Mouse (Mus musculus): ENCODE results near the gene Nmbr. TPM values are rescaled to one million over a fixed set of nuclear protein-coding genes. Genes with fewer than 3 reads are reported as not detected.

Nmbr gene
- not detected in 2 replicates for total RNA-seq (2017)

DNA sequence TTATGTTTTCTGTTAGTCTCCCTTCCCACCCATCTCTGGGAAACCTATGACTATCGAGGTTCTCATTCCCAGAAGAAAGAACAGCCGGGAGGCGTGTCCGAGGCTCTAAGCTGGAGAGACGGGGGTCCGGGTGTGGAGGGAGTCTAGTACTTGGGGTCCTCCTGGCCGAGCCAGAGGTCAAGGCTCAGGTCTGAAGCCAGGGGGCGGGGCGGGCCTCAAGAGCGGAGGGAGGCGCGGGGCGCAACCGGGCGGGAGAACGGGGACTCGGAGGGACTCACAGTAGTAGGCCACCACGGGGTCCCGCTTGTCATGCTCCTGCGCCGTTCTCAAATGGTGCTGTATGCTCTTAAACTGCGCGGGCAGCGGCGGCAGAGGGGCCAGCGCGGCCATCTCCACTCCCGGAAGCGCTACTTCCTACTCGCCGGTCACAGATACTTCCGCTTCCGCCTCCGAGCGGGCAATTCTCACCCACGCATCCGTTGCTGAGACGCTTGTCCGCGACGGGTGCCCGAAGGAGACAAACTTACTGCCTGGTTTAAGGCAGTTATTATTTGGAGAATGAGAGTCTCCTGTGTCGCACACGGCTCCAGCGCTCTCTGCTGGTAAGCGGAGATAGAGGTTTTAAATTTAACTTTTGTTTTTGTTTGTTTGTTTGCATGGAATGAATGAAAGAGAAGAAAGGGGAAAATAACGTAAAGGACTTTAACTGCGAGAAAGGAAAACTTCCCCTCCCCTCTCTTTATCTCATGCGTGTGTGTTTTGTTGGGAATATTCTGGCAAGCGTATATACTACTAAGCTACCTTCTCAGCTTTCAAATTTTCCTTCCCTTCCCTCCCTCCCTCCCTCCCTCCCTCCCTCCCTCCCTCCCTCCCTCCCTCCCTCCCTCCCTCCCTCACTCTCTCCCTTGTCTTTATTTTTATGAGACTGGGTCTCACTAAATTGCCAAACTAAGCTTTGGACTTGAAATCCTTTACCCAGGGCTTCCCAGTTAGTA is at the start of gene Nmbr, which contains the start of gene Vta1:
Gene Nmbr (plus strand): TSS at position 520 of the 995 bp plus-strand sequence.
Gene Vta1 (minus strand): TSS at position 489 of the 995 bp plus-strand sequence.
- peak; percentile 99 for ATAC-seq (replicated peaks; ENCODE audit: low read depth, poor library complexity, severe bottlenecking)

DNA sequence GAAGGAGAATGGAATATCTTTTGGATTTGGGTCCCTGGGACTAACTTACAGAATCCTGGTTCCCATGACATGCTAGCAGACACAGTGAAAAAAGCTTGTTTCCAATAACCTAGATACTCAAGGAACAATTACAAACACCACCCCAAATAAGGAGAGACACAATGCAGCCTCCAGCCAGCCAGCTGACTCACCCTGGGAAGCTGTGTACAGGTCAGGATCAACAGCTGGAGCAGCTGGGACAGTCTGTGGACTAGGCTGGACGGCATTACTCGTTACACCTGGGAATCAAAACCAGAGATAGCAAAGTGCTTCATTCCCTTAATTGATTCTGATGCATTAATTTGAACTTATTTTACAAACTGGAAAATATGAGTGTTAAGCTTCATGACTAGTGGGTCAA is 44.5 kb upstream of the Nmbr start:
- no peak for ATAC-seq (replicated peaks; ENCODE audit: low read depth, poor library complexity, severe bottlenecking)

DNA sequence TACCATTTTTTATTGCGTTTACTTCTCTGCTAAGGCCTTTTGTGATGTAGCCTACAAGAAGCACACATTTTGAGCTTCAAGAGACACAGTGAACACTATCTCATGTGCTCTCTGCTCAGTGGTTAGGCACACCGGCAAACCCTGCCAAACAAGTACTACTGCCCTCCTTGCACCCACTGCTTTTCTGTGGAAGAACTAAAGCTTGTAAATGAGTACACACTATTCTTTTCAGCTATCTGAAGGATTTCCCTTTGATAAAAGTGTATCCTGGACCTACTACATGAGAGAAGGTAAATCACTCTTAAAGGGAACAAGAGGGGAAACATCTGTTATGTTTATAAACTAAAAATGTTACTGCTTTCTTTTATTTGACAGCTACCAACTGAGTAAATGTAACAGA is 39.2 kb upstream of the Nmbr start:
- ATAC-seq (replicated peaks; ENCODE audit: low read depth, poor library complexity, severe bottlenecking) = no peak

DNA sequence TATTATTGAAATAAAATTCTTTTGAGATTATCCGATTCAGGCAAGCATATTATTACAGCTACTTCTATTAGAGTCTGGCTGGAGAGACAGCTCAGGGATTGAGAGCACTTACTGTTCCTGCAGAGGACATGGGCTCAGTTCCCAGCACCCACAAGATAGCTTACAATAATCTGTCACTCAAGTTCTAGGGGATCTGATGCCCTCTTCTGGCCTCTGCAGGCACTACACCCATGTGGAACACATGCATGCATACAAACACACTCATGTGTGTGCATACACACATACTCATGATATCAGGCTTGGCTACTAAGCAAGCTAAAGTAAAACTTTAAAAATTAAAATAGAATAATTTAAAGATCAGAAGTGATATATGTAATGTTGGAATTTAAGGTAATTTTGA is 19.7 kb upstream of the Nmbr start:
- no peak for ATAC-seq (replicated peaks; ENCODE audit: low read depth, poor library complexity, severe bottlenecking)

DNA sequence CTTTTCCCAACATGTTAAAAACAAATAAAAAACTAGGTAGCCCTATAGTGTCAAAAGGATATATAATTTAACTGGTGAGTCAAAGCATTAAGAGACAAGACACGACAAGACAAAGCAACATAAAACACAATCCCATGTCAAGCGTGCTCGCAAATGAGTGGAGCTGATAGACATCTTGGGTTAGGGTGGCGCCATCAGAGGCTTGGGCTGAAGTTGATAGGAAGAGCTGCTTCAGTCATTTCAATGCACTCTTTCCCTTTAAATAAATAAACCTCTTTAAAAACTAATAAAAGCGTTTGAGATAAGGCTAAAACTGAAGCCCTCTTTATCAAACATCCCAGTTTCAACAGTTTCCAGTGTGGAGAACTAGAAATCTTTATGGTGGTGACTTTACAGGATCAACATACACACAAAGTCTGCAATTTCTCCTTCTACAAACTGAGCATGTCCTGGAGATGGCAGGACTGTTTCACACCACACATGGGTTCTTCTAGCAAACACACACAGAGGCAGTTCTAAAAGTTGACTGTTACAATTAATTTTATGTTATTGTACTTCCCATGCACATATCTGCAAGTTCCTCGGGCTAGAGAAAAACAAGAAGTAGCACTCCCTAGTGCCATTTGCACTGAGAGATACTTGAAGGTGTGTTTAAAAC is 16.5 kb upstream of the Nmbr start:
- no peak; the same call in 1 of the 2 replicates for ATAC-seq (replicated peaks; ENCODE audit: low read depth, poor library complexity, severe bottlenecking)

DNA sequence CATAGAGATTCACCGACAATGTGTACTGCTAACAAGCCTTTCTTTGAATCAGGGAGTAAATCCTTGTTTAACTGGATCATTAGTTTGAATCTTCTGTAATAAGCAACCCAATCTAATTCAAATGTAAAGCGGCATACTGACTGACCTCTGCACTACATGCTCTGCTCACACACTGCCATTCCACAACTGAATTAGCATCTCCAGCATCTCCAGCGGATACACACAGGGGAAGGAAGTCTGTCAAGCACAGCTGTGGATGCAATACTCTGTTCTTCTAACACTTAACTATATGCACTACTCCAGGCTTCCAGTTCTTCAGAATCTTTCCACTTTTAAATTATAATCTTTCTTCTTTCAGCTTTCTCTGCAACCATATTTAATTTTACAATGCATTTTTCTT is 15.0 kb upstream of the Nmbr start:
- no peak for ATAC-seq (replicated peaks; ENCODE audit: low read depth, poor library complexity, severe bottlenecking)

DNA sequence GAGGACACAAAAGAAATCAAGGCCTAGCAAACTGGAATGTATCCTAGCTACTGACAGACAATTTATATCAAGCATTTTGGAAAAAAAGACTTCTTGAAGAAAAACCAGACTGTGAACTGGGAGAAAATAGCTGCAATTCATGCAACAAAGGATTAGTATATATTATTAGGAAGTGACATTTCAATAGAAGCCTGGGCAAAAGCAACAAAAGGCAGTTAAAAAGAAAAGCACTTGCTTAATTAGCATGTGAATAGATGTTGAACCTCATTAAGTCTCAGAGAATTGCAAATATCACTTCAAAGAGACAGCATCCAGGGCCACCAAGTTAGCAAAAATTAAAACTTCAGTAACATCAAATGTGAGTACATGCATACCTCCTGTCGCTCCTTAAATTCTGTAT is 2.2 kb upstream of the Nmbr start:
- ATAC-seq (replicated peaks; ENCODE audit: low read depth, poor library complexity, severe bottlenecking) = no peak

DNA sequence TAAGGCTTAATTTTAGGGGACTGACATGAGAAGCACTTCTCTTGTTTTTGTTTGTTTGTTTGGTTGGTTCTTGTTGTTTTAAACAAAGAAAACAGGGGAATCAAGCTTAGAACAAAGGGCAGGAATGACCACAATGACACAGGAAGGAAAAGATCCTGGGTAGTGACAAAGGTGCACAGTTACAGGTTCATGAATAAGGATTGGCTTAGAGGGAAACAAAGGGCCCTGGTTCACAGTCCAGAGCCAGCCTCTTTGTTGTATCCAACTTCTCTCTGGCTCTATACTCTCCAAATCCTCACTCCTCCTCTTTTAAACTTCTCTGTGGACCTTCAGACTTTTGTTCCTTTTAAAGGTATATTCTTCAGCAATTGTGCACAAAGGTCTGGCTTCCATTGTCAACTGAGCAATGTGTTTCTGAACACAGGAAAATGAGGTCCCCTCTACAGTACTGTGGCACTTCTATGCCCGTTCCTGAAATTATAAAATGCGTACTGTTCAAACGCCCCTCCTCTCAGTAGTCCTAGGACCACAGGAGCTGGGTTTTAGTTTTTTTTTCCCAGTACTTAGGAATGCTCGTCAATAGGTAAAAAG is 1.5 kb upstream of the Nmbr start:
- ATAC-seq (replicated peaks; ENCODE audit: low read depth, poor library complexity, severe bottlenecking) = no peak

DNA sequence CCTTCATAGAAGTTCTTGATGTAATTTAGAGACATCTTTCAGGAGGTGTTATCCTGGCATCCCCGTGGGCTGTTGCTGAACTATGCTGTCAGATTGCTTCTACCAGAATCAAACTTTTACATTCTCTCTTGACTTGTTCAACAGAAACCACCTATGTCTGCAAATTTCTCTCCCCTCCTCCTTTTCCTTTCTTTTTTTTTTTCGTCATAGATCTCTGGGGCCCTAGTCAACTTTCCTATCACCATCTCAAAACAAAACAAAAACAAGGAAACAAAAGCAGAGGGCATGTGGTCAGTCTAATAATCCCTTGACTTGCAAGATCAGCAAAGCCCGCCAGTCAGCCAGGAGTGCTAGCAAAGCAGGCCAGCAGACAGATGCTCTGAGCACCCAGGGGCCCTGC is 12.7 kb downstream of the Nmbr start, which contains the start of gene Gje1:
Gene Gje1 (minus strand): TSS at position 101 of the 400 bp plus-strand sequence.
- no peak for ATAC-seq (replicated peaks; ENCODE audit: low read depth, poor library complexity, severe bottlenecking)

DNA sequence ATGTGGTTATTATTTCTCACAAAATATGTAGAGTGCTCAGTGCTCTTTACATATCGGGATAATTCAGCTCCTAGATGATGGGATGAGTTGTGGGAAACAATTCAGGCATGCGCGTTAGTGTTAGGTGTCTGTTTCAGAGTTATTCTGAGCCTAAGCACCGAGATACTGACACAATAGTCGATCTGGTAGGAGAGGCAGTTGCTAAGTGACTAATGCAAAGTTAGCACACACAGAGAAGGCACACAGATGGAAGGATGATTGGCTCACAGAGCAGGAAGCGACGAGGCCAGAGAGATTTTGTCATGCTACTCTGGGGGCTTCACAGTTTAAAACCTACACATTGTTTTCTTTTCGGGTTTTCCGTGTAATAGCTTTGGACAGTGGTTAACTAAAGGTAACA is 20.3 kb downstream of the Nmbr start:
- ATAC-seq (replicated peaks; ENCODE audit: low read depth, poor library complexity, severe bottlenecking) = no peak

DNA sequence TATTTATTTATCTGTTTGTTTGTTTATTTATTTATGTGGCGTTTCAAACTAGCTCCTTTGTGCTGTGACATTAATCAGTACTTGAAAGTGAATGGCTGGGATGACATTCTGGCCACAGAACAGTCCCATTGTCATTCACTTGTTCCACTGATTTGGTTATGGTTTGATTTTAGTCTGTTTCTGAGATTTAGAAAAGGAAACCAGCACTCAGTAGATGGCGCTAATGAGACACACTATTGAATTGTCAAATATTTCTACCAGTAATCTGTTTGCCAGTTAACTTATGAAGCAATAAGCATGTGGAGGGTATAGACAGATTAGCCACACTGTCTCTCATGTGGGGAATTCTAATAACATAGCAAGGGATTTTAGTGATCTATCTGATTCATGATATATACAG is 28.9 kb downstream of the Nmbr start:
- peak; percentile 50; the same call in 1 of the 2 replicates for ATAC-seq (replicated peaks; ENCODE audit: low read depth, poor library complexity, severe bottlenecking)

DNA sequence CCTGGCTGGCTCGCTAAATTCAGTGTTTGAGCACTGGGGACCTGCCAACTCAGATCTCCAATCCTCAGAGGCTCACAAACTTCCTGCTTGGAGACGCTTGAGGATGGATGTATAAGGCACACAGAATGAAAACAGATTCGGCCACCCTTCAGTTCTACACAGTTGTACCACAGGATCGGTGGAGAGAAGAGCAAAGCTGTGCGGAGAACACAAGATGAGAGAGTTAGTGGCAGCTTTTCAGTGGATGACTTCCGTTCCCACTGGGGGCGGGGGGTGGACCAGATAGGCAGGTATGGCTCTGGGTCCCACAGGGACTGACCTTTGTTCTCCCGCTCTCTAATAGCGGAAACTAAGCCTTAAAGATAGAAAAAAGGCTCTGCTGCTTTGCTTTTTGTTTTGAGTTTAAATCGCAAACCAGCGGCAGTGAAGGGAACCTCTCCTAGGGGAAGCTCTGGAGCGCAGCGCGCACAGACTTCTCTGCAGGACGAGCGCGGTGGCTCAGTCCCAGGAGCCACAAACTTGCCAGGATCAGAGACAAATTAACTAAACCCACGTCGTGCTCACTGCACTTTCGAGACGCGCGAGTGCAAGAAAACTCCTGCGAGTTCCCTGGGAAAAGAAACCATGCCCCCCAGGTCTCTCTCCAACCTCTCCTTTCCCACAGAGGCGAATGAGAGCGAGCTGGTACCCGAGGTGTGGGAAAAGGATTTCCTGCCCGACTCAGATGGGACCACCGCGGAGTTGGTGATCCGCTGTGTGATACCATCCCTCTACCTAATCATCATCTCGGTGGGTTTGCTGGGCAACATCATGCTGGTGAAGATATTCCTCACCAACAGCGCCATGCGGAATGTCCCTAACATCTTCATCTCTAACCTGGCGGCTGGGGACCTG is 54.5 kb downstream of the Nmbr start:
- 0 out of 2 replicates have a peak, but pooled peaks have one; percentile 8 for ATAC-seq (replicated peaks; ENCODE audit: low read depth, poor library complexity, severe bottlenecking)

DNA sequence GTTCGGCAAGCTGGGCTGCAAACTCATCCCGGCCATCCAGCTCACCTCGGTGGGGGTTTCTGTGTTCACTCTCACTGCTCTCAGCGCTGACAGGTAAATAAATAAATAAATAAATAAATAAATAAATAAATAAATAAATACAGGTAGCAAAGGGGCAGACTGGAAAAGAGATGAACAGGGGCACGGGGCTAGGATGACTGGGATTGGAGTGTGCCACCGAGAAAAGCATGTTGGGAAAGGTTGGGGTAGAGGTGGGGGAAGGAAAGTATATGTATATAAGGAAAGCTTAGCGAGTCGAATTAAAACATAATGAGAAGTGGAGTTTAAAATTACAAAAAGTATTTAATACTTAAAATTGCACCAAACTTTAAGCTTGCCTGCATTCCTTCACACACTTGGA is 55.2 kb downstream of the Nmbr start:
- ATAC-seq (replicated peaks; ENCODE audit: low read depth, poor library complexity, severe bottlenecking) = no peak

DNA sequence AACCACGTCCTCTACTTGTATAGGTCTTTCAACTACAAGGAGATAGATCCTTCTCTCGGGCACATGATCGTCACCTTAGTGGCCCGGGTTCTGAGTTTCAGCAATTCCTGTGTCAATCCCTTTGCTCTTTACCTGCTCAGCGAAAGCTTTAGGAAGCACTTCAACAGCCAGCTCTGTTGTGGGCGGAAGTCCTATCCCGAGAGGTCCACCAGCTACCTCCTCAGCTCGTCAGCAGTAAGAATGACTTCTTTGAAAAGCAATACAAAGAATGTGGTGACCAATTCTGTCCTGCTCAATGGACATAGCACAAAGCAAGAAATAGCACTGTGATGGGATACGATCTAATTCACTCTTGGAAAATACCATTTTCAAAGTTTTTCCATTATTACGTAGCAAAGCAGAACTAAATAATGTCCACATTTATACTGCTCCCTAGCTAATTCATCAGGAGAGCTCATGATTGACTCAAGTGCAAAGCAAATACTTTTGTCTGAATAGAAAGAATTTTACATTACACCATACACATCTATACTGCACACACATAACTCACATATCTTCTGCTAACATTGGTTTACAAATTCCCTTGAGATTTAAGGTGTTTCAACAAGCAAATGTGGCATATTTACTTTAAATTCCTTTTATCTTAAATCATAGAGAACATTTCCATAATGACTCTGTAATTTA is 65.0 kb downstream of the Nmbr start:
- ATAC-seq (replicated peaks; ENCODE audit: low read depth, poor library complexity, severe bottlenecking) = no peak

DNA sequence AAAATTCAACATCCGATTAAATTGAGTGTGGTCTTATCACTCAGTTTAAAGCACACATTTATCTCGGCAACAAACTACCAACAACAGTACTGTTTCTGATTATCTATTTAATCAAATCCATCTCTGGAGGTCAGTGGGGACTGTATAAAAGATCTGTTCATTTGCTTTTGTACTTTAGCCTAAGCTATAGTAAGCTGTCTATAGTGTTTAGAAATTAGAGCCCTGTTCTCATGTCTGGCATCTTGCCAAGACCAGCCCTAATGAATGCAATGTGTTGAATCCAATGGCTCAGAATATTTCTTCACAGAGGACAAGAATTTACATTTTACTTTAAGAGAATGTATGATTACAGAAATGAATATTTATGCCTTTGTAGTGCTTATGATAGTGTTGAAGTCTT is 69.1 kb downstream of the Nmbr start:
- no peak for ATAC-seq (replicated peaks; ENCODE audit: low read depth, poor library complexity, severe bottlenecking)

DNA sequence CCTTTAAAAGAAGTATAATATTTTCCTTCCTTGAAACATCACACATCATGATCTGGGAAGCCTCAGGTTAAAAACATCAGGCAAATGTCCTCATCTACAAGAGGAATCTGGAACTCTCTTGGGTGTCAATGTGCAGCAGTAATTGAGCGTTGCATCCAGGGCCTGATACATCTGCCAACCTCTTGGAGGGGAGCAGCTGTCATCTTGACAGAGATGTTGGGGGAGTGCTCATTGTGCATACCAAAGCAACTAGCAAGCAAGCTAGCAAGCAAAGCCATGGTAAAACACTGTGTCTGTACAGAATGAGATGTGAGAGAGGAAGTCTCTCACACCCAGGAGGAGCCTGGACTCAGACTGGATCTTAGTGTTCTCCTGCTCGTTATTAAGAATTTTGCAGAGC is 84.6 kb downstream of the Nmbr start:
- no peak for ATAC-seq (replicated peaks; ENCODE audit: low read depth, poor library complexity, severe bottlenecking)

DNA sequence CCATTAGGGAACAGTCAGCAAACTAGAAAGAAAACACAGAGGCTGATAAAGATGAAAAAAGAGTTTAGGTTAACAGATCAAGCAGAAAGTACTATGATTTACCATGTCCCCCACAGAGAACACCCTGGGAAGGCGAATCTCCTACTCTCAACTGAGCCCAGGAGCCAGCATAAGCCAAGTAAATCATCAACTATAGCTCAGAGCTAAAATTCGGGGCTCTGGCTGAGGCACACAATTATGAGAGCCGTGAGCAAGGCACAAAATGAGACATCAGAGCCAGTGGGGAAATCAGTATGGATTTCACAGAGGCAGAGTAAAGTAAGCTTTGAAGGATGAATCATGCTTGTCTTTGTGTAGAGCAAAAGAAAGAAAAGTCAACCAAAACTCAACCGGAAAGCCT is 111.6 kb downstream of the Nmbr start:
- ATAC-seq (replicated peaks; ENCODE audit: low read depth, poor library complexity, severe bottlenecking) = no peak
